Mouse (Mus musculus) kidney, adult 11 months (tissue): ENCODE measurements around the gene Ablim2.
A peak's percentile ranks its signal among the peaks of the same experiment; 100 is the strongest.

Source experiments
- DNase-seq: peaks from one replicate; pipeline ENCODE4 v3.0.0; 2022

Ablim2 gene

DNA sequence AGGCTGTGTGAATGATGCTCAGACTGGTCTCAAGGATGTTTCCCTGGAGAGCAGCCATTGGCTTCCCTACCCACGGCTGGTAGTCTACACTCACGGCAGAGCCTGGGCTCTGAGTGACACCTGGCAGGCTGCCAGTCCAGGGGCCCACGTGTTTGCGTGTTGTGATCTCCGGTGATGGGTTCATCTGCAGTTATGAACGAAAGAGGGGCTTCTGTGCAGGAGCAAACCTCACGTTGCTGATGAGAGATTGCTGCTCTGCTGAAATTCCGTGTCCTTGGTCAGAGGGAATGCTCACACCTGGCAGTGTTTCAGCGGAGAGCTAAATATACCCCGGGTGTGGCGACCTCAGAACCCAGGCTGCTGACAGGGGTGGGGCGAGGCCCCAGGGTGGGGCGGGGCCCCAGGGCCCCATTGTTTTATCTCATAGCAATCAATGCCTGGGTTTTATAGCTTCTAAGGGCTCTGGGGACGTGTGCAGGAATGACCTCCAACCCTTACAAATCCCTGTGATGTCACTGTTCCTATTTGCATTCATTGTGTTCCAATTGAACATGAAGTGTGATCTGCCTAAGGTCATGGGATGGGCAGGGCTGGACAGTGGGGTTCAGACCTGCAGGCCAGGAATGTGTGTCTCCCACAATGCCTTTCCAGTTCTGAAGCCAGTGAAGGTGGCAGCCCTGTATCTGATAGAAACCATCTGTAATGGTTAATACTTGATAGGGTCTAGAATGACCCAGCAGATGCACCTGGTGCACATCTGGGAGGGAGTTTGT lies 13.4 kb downstream of the Ablim2 start:
- no peak for DNase-seq

DNA sequence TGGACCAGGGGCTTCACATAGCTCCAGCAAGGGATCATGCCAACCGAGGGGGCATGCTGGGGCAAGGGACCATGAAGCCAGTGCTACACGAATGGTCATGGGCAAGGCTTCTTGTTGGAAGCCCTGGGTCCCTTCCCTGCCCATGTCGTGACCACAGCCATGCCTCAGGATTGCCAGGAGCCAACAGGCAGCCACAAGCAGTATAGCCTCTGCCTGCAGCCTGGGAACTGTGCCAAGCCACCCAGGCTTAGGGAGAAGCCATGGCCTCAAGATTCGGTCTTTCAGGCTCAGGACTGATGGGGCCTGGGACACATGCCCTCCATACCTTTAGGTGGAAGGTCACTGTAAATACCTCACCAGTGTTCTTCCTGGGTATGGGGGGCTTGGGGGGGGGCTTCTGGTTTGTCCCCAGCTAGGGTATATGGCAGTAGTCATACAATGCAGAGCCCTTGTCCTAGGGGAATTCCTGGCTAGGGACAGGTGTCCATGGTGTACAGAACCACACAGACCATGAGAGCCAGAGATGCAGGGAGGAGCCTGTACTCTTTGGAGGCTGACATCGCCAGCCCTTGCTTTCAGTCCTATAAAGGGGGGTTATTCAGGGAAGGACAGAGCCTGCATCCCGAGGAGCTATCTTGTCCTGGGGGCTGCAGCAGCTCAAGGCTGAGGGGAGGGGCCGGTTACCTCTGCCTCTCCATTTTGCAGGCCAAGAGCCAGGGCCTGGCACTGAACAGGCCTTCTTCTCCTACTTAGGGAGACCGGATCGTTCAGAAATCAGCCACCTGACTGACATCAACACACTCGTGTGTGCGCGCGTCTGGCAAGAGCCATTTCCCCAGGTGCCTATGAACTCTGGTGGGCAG lies 15.8 kb downstream of the Ablim2 start:
- DNase-seq, result no peak

DNA sequence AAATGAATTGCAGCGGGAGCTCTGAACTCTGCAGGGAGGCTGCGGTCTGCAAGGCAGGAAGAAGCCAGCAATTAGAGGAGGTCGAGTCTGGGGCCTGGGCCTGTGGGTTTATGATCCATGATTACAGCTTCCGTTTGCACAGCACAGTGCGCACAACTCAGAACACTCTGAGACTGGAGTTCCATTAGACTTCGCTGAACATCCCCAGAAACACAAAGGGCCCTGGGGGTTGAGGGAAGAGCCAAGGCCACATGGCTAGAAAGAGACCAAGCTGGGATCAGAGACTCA lies 16.4 kb downstream of the Ablim2 start:
- DNase-seq, result no peak

DNA sequence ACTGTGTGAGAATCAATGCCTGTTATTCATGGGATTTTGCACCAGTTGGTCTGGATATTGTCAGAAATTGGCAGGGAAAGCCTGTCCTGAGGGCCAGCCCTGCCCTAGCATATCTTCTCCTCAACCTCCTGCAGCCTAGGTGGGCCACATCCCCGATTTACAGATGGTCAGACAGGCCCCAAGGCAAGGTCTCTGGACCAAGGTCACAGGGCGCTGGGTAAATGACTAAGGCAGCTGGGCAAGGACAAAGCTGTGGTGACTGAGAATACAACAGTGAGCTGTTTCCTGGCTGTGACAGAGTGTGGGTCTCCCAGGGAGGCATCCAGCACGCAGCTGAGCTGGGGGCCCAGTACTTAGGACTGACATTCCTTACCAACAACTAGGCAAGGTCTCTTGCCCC lies 23.4 kb downstream of the Ablim2 start:
- DNase-seq, result no peak

DNA sequence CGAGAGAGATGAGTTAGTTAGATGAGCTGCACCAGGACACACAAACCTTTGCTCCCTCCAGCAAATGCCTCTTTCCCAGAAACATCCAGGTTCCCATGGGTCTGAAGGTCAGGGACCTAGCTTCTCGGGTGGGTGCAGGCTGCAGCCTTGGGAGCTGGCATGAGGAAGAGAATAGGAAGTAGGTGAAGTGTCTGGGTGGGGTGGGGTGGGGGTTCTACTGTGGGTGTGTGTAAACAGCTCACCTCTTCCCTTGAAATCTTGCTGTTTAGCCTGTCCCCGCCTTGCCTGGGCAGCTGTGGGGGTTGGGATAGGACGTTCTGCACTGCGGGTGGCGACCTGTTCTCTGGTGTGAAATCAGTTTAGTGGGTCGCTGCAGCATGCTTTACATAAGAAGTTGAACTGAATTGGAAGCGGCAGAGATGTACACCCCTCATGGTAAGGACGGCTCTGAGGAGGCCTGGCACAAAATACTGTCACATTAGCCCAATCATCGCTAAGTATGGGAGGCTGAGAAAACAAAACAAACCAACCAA lies 25.0 kb downstream of the Ablim2 start:
- no peak for DNase-seq

DNA sequence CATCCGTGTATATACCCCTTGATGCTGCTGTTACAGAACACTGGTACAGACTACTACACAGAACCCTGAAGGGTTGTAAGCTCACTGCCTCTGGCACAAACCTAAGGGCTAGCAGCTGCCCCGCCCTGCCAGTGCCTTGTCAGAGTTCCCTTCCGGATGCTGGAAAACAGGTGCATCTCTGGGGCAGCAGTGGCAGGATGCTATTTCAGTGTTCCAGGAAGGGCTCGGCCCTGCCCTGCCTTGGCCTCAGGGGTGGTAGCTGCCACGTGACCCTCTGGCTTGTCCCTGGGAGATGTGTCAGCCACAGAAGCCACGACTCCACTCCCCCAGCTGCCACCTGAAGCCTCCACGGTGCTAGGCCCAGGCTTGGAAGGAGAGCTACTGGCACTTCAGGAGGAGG lies 28.2 kb downstream of the Ablim2 start:
- DNase-seq, result no peak

DNA sequence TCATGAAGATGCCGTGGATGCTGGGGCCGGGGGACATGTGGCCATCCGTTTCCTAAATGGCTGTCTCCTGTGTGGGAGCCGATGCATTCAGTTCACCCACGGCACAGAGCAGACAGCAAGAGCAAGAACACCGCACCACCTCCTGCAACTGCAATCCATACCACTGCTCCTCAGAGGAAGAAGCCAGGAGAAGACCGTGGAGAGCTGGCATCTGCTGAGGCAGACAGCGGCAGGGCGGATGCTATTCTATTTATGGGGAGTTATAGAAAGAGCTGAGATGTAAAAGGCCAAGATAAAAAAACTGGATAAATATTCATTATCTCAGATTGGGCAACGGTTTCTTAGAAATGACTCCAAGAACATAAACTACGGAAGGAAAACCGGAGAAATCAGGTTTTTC lies 30.2 kb downstream of the Ablim2 start:
- DNase-seq, result no peak

DNA sequence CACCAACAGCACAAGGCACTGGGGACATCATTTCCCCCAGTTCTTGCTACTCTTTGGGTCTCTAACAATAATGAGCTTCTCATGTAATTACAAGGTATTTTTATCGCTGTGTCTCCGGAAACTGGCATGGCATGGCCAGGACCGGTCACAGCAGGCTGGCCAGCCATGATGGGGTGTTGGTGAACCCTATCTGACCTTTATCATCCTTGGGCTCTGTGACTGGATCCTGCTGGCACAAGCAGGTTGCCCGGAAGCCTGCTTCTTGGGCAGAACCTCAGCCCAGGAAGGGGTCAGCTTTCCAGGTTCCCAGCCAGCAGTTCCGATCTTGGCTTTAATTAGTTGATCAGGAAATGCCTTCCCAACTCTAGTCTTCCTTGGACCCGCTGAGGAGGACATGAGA lies 31.0 kb downstream of the Ablim2 start:
- DNase-seq, result peak; percentile 39

DNA sequence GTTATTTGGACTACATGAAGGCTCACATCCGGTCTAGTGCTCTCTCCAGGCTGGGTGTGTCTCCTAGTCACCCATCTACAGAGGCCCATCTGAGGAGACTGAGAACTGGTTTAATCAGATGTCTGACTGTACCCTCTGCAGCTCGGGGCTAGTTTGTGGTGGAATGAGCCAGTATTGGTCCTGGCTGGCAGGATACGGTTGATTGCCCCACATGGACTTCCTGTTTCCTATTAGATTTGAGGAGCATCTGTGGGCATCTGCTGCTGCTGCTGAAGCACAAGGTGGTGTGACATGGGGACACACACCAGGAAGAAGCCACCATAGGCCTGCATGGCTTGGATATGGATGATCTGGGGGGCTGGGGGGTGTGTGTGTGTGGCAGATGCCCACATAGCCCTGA lies 32.0 kb downstream of the Ablim2 start:
- no peak for DNase-seq

DNA sequence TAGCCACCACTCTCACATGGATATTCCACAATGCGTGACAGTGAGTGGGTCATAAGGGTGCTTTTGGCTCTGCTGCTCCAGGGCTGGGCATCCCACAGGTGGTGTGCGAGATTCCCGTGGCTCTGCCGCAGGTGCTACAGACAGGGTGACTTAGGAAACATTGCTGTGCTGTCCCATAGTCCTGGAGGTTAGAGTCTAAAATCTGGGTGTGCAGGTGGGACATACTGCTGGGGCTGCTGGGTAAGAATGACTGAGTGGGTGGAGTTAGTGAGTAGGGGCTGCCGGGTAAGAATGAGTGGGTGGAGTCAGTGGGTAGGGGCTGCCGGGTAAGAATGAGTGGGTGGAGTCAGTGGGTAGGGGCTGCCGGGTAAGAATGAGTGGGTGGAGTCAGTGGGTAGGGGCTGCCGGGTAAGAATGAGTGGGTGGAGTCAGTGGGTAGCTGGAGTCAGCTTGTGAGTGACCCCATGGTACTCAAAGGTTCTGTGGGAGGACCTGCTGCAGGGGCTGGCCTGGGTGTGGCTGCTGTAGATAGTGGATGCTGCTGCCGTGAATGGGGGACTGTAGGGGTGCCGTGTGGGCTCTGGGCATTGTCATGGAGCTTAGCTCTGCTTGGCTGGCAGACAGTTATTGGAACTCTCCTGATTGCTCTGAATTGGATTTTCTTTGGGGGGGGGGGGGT lies 32.8 kb downstream of the Ablim2 start:
- no peak for DNase-seq

DNA sequence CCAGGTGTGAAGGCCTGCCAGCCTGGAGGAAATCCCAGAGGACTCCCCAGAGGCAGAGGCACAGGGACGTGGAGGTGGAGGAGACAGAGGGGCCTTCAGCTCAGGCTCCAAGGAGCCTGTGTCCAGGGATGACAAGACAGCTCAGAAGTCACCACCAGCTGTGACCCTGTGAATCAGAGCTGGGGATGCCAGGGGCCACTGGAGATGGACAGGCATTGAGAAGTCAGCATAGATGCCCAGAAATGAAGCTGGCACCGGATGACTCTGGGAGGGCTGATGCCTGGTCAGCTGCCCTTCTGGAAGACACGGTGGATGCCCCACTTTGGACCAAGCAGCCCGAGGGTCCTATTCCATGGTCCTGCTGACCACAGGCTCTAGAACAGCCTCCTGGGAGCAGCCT lies 36.3 kb downstream of the Ablim2 start:
- DNase-seq, result no peak

DNA sequence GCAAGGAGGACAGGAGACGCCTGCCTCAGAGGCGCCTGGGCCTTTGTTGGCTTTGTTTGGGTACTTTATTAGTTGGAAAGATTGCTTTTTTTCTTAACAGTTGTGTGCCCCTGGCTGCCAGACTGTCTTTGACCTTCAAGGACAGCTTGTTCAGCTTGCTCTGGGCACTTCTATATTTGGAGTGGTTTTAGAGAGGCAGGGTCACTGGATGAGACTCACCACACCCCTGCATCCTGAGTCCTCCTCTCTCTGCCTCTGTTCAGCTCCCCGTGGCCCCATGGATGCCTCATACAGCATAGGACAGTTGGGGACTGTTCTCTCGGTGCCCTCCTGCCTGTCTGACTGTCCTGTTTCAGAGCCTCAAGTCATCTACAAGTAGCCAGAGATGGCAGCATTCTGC lies 37.3 kb downstream of the Ablim2 start:
- no peak for DNase-seq

DNA sequence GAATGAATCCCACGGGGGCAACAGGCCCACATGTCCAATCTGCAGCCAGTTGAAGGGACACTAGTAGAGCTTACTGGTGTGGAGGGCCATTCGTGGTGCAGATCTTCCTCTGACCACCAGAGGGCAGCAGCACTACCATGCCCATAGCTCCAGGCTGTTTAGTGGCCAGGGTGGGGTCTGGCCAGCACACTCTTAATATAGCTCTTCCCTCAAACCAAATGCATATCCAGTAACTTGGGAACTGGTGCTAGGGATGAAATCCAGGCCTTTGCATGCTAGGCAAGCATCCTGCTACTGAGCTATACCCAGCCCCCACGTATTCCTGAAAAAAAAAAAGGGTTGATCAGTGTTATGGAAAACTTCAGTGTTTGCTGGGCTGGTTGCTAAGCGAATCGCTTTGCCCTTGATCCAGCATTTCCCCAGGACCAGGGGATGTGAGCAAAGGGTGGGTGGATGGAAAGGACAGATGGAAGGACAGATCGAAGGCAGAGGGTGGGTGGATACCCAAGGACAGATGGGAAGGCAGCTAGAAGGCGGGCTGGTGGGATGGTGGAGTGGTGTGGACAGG lies 37.9 kb downstream of the Ablim2 start:
- peak; percentile 37 for DNase-seq

DNA sequence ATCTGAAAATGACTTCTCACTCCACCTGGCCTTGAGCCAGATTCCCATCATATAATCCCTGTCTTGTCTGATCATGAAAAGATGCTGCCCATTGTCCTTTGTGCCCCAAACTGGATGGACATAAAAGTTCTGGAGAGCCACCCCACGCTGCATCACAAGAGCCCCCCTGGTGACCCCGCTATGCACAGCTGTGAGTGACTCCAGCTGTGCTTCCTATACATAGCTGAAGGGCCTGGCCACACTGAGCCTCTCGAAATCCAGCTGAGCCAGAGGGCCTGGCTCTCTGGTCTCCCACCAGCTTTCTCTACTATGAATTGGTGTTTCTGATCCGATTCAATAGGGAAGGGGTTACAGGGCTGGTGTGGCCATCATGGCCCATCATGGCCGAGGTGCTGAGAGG lies 38.5 kb downstream of the Ablim2 start:
- no peak for DNase-seq

DNA sequence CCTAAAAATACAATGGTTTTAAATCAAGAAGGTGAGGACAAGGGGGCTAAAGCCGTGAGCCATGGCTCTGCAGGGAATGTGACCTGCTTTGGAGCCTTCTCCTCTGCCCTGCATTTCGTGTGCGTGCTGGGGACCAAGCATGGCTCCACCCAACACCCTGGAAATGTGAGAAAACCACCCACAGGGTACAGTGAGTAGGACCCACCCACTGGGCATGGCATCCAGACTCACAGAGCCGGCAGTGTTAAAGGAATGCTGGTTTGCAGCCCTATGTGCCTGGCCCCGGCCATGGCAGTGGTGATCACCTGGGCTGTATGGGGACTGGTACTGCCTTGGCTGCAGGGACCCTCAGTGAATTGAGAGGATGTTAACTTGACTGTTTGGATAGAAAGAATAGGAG lies 41.4 kb downstream of the Ablim2 start:
- no peak for DNase-seq

DNA sequence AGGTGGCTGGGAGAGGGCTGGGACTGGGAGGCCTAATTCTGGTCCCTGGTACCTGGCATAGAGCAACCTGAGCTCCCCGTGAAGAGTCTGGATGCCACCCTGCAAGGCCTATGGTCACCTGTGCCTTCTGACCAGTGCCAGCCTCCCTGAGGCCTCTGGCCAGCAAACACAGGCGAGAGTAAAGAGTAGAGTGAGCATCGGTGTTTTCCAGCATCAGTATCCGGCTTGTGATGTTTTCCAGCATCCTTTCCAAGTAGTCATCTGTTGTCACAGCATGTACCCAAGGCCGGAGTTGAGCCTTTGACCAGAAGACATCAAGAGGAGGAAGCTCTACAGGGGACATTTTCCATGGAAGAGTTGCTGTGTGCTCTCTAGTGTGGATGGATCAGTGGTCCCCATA lies 45.7 kb downstream of the Ablim2 start:
- DNase-seq, result no peak

DNA sequence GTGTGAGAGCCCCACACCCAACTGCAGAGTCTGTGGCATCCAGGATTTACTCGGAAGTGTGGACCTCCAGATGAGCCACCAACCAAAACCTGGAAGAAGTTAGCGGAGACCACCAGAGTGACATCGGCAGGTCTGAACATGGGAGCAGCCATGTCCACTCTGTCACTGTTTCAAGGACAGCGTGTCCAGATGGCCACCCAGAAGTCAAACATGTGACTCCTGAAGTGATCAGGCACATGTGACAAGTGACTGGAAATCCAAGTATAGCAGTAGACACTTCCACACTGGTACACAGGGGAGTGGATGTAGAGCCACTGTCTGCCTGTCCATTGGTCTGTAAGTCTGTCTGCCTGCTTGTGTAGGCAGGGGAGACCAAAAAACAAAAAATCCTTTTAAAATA lies 47.0 kb downstream of the Ablim2 start:
- no peak for DNase-seq

DNA sequence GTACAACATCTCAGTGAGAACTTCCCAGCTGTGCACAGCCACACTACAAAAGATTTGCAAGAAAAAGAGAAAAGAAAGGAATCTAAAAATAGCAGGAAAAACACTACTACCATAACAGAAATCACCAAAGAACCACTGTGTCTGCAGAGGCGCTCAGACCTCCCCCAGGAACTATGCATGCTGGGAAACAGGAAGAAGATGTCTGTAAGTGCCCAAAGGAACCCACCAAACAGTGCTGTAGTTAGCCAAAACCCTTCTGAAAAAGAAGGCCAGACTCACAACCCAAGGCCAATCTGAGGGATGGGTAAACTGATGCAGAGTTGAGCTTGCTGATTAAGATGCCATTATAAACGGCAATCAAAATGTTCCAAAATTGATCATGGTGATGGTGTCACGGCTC lies 47.5 kb downstream of the Ablim2 start:
- no peak for DNase-seq

DNA sequence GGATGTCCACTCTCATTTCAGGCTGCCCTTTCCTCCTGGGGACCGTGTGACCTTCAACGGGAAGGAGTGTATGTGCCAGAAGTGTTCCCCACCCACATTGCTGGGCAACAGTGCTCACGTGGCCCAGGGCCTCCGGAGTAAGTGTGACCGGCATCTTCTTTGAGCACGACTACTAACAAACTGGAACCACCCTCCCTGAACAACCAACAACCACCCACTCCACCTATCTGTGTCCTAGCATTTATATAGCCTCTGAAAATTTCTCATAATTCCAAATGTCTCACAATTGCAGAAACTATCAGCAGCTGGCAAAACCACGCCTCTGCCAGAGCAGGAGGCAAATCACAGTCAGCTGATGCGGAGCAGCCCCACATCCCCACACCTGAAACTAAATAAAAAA lies 49.3 kb downstream of the Ablim2 start:
- no peak for DNase-seq

DNA sequence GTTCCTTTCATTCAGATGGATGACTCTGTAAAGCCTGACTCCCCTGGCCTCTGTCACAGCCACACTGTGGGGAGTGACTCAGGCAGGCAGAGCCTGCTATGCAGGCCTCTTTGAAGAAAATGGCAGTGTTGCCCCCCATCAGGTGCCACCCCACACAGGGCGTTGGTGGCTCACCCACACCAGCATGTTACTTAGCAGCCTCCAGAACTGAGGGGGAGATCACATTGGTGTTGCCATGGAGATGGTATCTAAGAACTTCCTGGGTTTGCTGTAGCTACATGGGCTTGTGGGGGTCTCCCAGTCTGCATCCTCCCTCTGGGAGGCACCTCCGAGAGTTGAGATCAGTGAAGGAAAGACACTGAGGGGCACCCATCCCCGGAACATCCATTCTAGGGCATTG lies 52.8 kb downstream of the Ablim2 start:
- DNase-seq, result no peak

DNA sequence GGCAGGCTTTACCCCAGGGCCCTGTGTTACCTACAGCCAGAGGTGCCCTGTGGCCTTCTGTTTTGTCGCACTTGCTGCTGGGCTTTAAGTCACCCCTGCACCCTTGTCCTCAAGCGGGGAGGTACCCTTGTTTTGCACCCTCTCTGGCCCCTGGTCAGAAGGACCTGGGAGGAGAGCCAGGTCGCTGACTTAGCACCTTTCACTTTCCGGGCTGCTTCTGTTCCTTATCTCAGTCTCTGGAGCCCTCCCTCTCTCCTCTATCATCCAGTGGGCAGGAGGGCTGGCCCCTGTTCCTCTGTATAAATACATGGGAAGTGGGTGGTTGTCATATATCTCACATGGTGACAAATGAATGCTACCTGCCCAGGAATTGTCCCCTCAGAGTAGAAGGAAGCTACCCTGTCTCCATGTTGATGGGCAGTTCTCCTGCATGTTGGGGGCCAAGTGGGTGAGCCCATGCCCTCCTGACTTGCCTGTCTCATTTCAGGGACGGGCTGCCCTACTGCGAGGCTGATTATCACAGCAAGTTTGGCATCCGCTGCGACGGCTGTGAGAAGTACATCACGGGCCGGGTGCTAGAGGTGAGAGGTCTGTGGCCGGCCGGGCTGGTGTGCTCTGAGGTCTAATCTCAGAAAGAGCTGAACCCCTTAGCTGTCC lies 54.1 kb downstream of the Ablim2 start:
- no peak for DNase-seq

DNA sequence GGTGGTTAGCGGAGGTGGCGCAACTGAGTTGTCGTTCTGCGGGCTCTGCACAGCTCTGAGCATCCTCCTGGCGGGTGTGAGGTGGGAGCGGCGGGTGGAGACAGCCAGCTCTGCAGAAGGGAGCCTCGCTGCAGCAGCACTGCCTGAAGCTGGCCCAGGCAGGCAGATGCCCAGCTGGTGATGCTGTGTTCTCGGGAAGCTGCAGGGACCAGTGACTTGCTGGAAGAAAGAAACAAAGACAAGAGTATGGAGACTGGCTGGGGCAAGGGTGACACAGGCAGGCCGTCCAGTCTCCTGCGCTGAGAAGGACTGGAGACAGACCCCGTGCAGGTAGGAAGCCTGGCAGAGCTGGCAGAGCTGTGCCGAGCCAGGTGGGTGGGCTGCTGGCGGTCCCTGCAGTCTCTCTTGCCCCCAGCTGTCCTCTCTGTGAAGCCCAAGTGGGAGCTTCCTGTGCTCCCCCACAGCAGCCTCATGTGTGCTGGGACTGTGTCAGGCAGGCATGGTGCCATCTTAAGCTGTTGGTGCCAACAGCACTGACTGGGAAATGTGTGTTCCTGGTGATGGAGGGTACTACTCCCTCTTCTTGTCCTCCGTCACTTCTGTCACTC lies 56.8 kb downstream of the Ablim2 start:
- no peak for DNase-seq

DNA sequence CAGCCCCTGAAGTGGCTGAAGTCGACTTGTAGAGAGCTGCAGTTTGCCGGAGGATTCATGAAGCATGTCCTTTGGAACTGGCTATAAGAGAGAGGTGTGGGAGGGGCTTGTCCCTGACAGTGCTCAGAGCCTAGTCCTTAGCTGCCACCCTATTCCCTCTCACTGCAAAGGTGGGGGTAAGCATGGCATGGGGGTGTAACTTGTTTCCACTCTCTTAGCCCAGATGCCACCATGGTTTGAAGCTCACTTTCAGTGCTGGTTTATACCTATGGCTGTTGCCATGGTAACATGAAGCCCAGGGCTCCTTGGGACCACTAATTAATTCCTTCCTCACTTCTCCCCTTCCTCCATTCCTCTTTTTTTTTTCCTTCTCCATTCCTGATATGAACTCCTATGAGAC lies 57.4 kb downstream of the Ablim2 start:
- no peak for DNase-seq
